Mouse (Mus musculus) cerebellum, adult 11-12 months (tissue): ENCODE measurements at regions not wholly inside any gene's neighbourhood (a gene's known extent, or its start where the extent isn't known, plus 50 kb on each side); places are given as distances from the start of the nearest gene placed in this dataset.

Source experiments
- DNase-seq: peaks from one replicate; pipeline ENCODE4 v3.0.0; 2022

- DNase-seq: peak; percentile 51
Measured at GRCm38 (mm10) chr4:142855635-142856034, 357.2 kb downstream of the Prdm2 start.

GRCm38 (mm10) chr4:142853924-142854323 is 358.9 kb downstream of the Prdm2 start:
- DNase-seq: peak; percentile 33

DNA sequence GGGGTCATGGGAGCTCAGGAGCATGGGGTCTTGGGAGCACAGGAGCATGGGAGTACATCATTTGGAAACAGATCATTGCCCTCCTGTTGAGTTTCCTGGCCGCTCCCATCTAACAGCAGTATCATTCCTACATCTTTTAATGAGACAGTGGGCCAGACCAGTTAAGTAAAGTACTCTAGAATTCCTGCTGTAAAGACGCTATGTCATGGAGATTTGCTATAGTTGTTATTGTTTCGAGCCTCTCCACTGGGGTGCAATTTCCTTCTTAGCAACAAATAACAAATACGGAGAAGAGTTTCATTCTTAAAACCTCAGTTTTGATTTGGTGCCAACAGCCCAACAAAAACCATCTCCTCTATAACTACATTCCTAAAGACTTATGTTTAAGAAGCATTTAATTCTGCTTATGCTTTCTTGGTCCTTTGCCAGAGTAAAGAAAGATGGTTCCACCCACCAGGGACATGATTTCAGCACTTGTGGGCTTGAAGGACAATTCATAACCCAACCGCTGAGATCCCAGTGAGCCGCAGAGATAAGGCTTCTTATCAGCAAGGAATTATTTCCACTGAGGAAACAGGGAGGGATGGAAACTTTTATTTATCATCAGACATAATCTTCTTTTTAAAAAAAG is 367.6 kb downstream of the Prdm2 start:
- no peak for DNase-seq

DNA sequence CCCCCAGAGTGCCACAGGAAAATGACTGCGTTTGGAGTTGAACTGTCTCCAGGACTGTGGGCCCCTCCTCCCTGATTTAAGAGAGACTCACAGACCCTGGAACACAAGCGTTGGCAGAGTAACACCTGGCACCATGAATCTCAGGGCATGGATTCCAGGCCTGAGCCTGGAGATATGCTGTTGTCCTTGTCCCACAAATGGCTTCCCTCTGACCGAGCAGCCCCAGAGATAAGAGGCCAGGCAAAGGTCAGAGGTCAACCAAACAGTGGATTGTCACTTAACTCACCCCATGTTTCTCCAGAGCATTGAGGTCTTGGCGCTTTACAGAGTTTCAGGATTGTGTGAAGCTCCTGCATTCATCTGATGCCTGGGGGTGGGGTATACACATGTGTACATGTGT is 373.3 kb downstream of the Prdm2 start:
- DNase-seq: no peak

DNA sequence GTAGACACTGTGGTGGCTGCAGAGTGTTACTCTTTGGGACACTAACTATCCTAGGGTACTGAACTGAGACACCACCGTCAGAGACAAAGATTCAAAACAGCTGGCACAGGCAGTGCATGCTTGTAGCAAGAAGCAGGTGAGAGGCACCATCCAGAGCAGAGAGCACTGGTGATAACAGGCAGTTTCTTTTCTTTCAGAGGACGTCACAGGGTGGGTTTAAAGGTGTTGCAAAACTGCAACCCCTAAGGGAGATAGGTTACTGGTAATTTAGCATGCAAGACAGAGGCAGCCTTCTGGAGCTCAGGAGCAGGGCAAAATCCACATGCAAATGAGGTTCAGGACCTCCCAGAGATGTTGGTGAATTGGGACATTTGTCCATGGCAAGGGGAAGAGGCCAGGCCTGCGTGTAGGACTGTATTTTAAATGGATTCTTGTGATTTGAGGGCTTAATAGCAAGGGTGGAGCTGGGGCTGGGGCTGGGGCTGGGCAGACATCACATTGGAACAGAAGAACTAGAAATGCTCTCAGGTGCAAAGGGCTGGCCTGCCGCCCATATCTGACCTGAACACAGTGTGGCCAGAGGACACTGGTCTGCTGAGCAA is 374.3 kb downstream of the Prdm2 start:
- no peak for DNase-seq

- no peak for DNase-seq
Measured at GRCm38 (mm10) chr4:142837636-142838035, 375.2 kb downstream of the Prdm2 start.

DNA sequence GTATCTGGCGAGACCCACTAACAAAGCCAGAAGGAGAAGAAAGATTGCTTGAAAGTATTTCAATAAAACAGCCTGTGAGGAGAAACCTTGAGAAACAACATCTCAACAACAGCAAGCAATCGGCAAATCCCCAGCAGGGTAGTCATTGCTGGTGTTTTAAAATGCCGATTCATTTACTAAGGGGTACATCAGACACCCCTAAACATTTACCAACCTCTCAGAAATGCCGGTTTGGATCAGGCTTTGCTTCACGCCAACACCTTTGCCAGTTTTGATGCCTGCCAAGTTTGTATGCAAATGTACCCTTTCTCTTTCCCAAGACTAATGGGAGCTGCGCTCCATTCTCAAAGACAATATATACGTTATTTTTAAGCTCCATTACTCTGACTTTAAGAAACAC is 383.1 kb downstream of the Prdm2 start:
- DNase-seq: no peak

DNA sequence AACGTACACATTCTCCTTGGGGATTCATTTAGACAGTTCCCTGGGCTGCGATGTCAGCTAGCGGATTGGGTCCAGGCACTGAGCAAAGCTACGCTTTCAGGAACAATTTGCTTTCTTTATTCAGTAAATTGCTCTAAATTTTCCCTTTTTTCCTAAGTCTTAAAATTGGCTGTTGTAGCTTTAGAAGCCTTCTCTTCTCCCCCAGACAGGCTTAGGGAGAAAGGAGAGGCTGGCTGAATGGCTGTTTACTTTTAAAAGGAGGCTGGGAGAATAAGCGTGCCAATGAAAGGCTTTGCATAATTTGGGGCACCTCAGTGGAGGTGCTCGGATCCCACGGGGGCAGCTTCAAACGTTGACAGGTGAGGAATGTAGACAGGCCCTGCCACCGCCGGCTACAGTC is 383.8 kb downstream of the Prdm2 start:
- DNase-seq: no peak

- no peak for DNase-seq
Measured at GRCm38 (mm10) chr4:142826250-142826893, 386.4 kb downstream of the Prdm2 start.

DNA sequence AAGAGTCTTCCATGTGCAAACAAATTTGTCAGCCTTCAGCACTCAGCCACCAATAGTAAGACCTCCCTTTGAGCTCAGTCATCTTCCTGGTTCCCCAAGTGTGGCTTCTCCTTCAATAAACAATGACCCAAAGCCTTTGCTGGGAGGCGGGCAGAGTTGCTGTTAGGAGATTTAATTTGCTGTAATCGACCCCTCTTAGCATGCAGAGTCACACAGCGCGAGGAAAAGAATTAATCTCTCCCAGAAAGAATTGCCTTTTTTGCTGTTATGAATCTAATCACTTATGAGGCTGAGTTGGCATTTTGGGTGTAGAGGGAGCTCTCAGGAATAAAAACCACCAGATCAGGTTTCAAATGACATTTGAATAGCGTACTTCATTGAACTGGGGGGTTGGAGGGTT is 387.0 kb downstream of the Prdm2 start:
- no peak for DNase-seq

GRCm38 (mm10) chr4:142818440-142818839 is 394.4 kb downstream of the Prdm2 start:
- no peak for DNase-seq

DNA sequence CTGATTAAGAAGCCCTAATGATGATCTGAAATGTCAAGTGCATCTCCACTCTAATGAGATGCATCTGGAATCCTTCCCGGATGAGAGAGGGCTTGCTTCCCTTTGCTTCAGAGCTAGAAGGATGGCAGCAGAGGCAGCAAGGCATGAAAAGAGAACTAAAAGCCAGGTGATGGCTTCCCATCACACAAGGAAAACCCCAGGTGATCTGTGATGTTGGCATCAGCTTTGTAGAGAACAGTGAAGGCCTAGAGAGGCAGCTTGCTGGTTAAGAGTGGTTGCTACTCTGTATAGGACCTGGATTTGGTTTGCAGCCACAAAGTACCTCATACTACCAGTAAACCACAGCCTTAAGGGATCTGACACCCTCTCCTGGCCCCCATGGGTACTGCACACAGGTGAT is 395.8 kb downstream of the Prdm2 start:
- no peak for DNase-seq

DNA sequence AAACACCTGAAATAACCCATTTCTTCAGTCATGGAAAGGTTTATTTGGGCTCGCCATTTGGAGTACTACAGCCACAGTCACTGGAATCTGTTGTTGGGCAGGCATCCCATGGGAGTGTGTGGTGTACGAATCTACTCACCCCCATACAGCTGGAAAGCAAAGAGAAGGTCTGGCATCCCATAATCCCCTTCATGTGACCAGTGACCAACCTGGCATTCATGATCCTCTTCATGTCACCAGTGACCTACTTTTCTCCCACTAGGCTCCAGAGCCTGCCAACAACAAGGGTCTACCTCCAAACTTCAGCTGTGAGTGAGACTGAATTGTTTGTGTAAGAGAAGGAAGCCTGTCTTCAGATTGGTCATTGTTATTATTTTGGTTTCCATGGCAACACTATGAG is 409.0 kb downstream of the Prdm2 start:
- no peak for DNase-seq

GRCm38 (mm10) chr4:142799291-142799690 is 413.5 kb downstream of the Prdm2 start:
- peak; percentile 23 for DNase-seq

DNA sequence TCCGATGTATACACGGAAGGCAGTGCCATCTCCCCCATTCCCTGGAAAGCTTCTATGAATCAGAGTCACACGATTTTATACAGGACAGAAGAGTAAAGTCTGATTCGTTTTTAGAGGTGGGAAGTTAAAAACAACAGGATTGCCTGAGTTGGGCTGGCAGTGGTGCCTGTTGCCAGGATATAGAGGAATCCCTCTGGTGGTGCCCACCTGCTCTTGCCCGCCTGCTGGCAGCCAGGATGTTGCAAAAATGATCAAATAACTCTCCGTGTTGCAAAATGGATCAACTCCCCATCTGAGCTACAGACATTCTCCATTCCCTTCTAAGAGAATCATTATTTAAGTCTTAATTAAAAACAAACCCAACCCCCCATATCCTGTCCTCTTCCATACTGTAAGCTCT is 414.0 kb downstream of the Prdm2 start:
- DNase-seq: peak; percentile 29

DNA sequence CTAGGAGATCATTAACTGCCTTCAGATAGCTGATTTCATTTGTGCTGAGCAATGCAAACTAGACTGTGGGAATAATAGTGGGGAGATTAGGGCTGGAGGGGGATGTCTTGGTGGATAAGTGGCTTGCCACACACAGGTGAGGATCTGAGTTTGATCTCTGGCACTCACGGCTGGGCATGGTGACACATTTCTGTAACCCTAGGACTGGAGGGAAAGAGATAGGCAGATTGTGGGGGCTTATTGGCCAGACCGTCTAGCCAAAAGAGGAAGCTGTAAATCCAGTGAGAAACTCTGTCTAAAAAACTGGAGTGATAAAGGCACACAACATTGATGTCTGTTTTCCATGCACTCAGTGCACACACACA is 420.2 kb downstream of the Prdm2 start:
- DNase-seq: no peak

GRCm38 (mm10) chr4:142791823-142792605 is 420.8 kb downstream of the Prdm2 start:
- DNase-seq: peak; percentile 37

- no peak for DNase-seq
Measured at GRCm38 (mm10) chr4:142789048-142789447, 423.7 kb downstream of the Prdm2 start.

GRCm38 (mm10) chr4:142785386-142785785 is 427.4 kb downstream of the Prdm2 start:
- DNase-seq: no peak

GRCm38 (mm10) chr4:142776711-142777411 is 435.9 kb downstream of the Prdm2 start:
- DNase-seq: no peak

DNA sequence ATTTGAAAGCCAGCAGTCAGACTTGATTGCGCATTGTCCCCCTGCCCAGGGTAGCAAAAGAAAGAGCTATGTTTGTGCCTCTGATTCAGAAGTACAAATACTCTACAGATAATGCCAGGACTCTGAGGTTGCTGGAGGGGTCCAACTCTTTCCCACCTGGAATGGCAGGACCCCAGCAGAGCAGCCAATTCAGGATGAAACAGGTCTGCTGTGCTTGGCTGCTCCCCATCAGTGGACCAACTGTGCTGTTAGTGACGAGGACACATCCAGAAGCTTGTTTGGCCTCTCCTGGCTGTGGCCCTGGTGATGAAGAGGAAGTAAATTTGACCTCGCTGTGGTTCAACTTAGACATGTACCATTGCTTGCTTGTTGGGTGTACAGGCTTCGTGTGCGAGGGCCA is 437.8 kb downstream of the Prdm2 start:
- DNase-seq: no peak

DNA sequence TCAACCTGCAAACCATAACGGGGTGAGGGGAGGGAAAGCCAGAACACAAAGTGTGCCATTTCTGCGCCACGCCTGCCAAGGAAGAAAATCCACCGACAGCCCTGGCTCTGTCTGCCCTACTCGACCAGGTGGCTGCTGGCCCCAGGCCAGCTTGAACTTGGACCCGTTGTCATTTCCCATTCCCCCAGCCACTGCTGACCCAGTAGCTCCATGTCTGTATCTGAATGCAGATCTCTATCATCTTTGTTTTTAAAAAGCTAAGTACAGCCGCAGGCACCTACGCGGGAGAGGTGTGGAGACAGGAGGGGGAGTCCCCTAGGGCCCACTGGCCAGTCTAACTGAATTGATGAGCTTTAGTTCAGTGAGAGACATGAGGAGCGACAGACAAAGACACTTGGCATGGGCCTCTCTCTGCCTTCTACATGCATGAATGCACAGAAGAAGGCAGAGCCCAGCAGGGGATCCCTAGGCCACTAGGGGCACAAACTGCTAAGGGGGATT is 439.1 kb downstream of the Prdm2 start:
- peak; percentile 91 for DNase-seq
